Mouse (Mus musculus): ENCODE data around the gene Eef2k. TPM values are rescaled to one million over a fixed set of nuclear protein-coding genes. Genes with fewer than 3 reads are reported as not detected.

Gene Eef2k
- polyA plus RNA-seq, 2 experiments: 13.4 to 30.2 TPM

DNA sequence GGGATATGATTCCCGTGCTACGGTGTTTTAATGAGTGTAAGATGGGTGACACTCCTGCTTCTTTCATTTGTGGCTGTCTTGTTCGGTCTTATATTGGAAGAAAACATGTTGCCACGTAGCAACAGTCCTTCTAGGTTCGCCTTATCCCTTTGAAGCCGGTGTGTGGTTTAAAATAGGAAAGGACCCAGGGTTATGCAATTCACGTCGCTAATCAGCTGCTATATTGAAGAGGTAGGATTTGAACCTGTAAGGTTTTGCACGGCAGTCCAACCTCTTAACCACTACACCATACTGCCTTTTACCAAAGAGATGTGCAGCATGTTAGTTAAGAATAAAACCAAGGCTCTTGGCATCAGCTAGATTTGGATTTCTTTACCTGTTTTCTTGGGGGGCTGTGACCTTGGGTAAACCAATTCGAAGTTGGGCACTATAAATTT, 75.9 kb downstream of the Eef2k start:
- Histone ChIP-seq H3K4me2 (ENCODE audit: low read depth) (peak overlapping the region; percentile 87), H3K36me3 (replicated peaks; ENCODE audit: control insufficient read depth, insufficient read depth, low read depth) (no peaks in the 10 kb centered on the region; the same call in 1 of the 2 replicates), H3K27ac (peak overlapping the region; percentile 75), H3K4me1 (replicated peaks; ENCODE audit: control insufficient read depth in 2 of 2, insufficient read depth in 2 of 2, low read length in 1 of 2) (peaks cover 7 to 8% of the 10 kb centered on the region in 2 experiments; a peak in 2 of 4 replicates), H3K27me3 (ENCODE audit: control insufficient read depth, insufficient read depth, low read length) (no peaks in the 10 kb centered on the region), H3K9ac (replicated peaks) (peak overlapping the region; percentile 86), H3K9me3 (ENCODE audit: control insufficient read depth, low read length) (no peaks in the 10 kb centered on the region), H3K4me3 (ENCODE audit: insufficient read depth in 1 of 2, low read depth in 2 of 2, low read length in 2 of 2) (peak overlapping the region; percentile 73 to 84)
- WGBS (ENCODE audit: insufficient replicate concordance): 4% methylated on average over 10 of the region's 10 CpGs
- peak; percentile 88 to 90 (median 89) for DNase-seq (ENCODE audit: low read depth in 3 of 3, low spot score in 3 of 3)
- ATAC-seq (ENCODE audit: insufficient read depth): peak; percentile 73
- no peak; the same call in 1 of the 2 replicates for TF ChIP-seq CTCF (IDR thresholded peaks at IDR 0.05; ENCODE audit: low read depth)
- TF ChIP-seq EP300 (IDR thresholded peaks at IDR 0.05; ENCODE audit: low read depth): peak; percentile 29; the same call in 1 of the 2 replicates

- WGBS (ENCODE audit: insufficient replicate concordance): 87% methylated on average over 7 of the region's 7 CpGs
- ATAC-seq (ENCODE audit: insufficient read depth): 0 out of 2 replicates have a peak, but pooled peaks have one; percentile 9
Measured at GRCm38 (mm10) chr7:120933110-120933509, 90.5 kb downstream of the Eef2k start.

DNA sequence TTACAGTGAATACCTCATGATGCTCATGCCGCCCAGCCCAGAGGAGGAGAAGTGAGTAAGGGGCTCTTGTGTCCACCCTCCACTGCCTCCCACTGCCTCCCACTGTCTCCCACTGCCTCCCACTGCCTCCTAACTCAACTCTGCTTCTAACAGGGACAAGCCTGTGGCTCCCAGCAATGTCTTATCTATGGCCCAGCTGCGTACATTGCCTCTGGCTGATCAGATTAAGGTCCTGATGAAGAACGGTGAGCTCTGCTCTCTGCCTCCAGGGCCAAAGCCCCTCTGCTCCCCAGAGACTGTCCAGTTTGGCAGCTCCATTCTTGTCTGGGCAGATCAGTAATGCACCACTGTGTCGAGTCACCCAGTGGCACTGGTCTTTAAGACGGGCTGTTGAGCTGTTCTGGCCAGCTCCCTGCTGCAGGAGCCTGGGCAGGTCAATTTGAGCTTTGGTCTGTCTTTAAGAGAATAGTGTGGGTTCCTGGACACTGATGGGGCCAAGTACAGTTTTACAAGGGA, 91.1 kb downstream of the Eef2k start:
- Histone ChIP-seq H3K9ac (replicated peaks) (no peak overlapping the region), H3K27me3 (ENCODE audit: control insufficient read depth, insufficient read depth, low read length) (no peaks in the 10 kb centered on the region), H3K4me1 (replicated peaks; ENCODE audit: control insufficient read depth in 2 of 2, insufficient read depth in 2 of 2, low read length in 1 of 2) (peaks cover 2 to 8% of the 10 kb centered on the region in 2 experiments; a peak in 1 of 4 replicates), H3K9me3 (ENCODE audit: control insufficient read depth, low read length) (no peaks in the 10 kb centered on the region), H3K27ac (no peak overlapping the region; the same call in 1 of the 2 replicates), H3K4me2 (ENCODE audit: low read depth) (no peak overlapping the region), H3K4me3 (ENCODE audit: insufficient read depth in 1 of 2, low read depth in 2 of 2, low read length in 2 of 2) (no peak overlapping the region), H3K36me3 (replicated peaks; ENCODE audit: control insufficient read depth, insufficient read depth, low read depth) (peaks cover 26% of the 10 kb centered on the region)
- peak; percentile 73 for ATAC-seq (ENCODE audit: insufficient read depth)
- TF ChIP-seq CTCF (IDR thresholded peaks at IDR 0.05; ENCODE audit: low read depth) (no peak), EP300 (IDR thresholded peaks at IDR 0.05; ENCODE audit: low read depth) (peak; percentile 70)
- DNase-seq (ENCODE audit: low read depth in 3 of 3, low spot score in 3 of 3): peak; percentile 26 to 37 (median 29)
- 40% methylated on average over 5 of the region's 5 CpGs for WGBS (ENCODE audit: insufficient replicate concordance)

More at GRCm38 (mm10) chr7:120933110-120933509, 90.5 kb downstream of the Eef2k start:
- TF ChIP-seq CTCF (IDR thresholded peaks at IDR 0.05; ENCODE audit: low read depth) (no peak), EP300 (IDR thresholded peaks at IDR 0.05; ENCODE audit: low read depth) (no peak)
- H3K27me3 ChIP-seq (ENCODE audit: control insufficient read depth, insufficient read depth, low read length): no peaks in the 10 kb centered on the region
- H3K4me2 ChIP-seq (ENCODE audit: low read depth): no peak overlapping the region
- no peak for DNase-seq (ENCODE audit: low read depth in 3 of 3, low spot score in 3 of 3)
- H3K27ac ChIP-seq: no peak overlapping the region
- H3K4me3 ChIP-seq (ENCODE audit: insufficient read depth in 1 of 2, low read depth in 2 of 2, low read length in 2 of 2): no peak overlapping the region
- H3K36me3 ChIP-seq (replicated peaks; ENCODE audit: control insufficient read depth, insufficient read depth, low read depth): peaks cover 27% of the 10 kb centered on the region
- H3K9ac ChIP-seq (replicated peaks): 0 out of 2 replicates have a peak overlapping the region, but pooled peaks have one; percentile 16
- H3K4me1 ChIP-seq (replicated peaks; ENCODE audit: control insufficient read depth in 2 of 2, insufficient read depth in 2 of 2, low read length in 1 of 2): peaks cover 2 to 8% of the 10 kb centered on the region in 2 experiments; a peak in 1 of 4 replicates
- H3K9me3 ChIP-seq (ENCODE audit: control insufficient read depth, low read length): no peaks in the 10 kb centered on the region

DNA sequence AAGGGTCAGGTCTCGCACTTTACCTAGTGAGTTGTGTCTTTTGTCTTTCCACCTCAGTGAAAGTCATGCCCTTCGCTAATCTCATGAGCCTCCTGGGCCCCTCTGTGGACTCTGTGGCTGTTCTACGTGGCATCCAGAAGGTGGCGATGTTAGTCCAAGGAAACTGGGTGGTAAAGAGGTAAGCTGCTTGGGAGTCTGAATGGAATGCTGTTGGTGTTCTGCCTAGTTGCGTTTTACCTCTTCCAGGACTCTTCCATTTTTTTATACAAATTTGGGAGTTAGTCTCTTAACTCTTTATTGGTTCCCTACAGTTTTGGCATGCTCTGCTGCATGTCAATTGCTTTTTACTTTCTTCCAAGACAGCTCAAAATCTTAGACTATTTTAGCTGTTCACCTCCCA, 92.1 kb downstream of the Eef2k start:
- WGBS (ENCODE audit: insufficient replicate concordance): 36% methylated on average over 5 of the region's 5 CpGs
- Histone ChIP-seq H3K9me3 (ENCODE audit: control insufficient read depth, low read length) (no peaks in the 10 kb centered on the region), H3K4me2 (ENCODE audit: low read depth) (no peak overlapping the region), H3K36me3 (replicated peaks; ENCODE audit: control insufficient read depth, insufficient read depth, low read depth) (peaks cover 34% of the 10 kb centered on the region), H3K27me3 (ENCODE audit: control insufficient read depth, insufficient read depth, low read length) (no peaks in the 10 kb centered on the region), H3K9ac (replicated peaks) (no peak overlapping the region), H3K4me3 (ENCODE audit: insufficient read depth in 1 of 2, low read depth in 2 of 2, low read length in 2 of 2) (no peak overlapping the region), H3K4me1 (replicated peaks; ENCODE audit: control insufficient read depth in 2 of 2, insufficient read depth in 2 of 2, low read length in 1 of 2) (peaks cover 2 to 8% of the 10 kb centered on the region in 2 experiments; a peak in 1 of 4 replicates), H3K27ac (no peak overlapping the region)
- ATAC-seq (ENCODE audit: insufficient read depth) (peak; percentile 44; the same call in 1 of the 2 replicates), DNase-seq (ENCODE audit: low read depth in 3 of 3, low spot score in 3 of 3) (peak; percentile 56 to 62 (median 57))
- TF ChIP-seq CTCF (IDR thresholded peaks at IDR 0.05; ENCODE audit: low read depth) (peak; percentile 94), EP300 (IDR thresholded peaks at IDR 0.05; ENCODE audit: low read depth) (no peak)

DNA sequence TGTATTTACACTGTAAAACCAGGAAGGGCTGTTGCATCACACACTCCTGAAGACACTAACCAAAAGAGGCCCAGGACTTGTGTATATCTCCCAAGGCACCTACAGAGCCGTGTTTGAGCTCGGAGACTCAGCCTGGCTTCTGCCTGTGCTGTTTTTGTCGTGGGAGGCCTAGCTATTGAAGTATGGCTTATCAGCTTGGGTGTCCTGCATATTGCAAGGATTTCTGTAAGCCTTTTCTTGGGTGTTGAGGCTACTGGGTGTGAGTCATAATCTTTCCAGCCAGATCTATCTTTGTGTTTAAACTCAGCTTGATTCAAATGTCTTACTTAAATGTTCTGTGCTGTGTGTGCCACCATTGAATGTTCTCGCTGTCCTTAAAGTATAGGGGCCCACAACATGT, 93.9 kb downstream of the Eef2k start:
- H3K9me3 ChIP-seq (ENCODE audit: control insufficient read depth, low read length): no peaks in the 10 kb centered on the region
- H3K27ac ChIP-seq: no peak overlapping the region
- TF ChIP-seq CTCF (IDR thresholded peaks at IDR 0.05; ENCODE audit: low read depth): no peak
- no peak for TF ChIP-seq EP300 (IDR thresholded peaks at IDR 0.05; ENCODE audit: low read depth)
- no peak overlapping the region for H3K9ac ChIP-seq (replicated peaks)
- no peak overlapping the region for H3K4me2 ChIP-seq (ENCODE audit: low read depth)
- 66% methylated on average over 4 of the region's 4 CpGs for WGBS (ENCODE audit: insufficient replicate concordance)
- no peak for ATAC-seq (ENCODE audit: insufficient read depth)
- no peaks in the 10 kb centered on the region for H3K27me3 ChIP-seq (ENCODE audit: control insufficient read depth, insufficient read depth, low read length)
- H3K36me3 ChIP-seq (replicated peaks; ENCODE audit: control insufficient read depth, insufficient read depth, low read depth): peaks cover 46% of the 10 kb centered on the region
- no peak for DNase-seq (ENCODE audit: low read depth in 3 of 3, low spot score in 3 of 3)
- no peak overlapping the region for H3K4me3 ChIP-seq (ENCODE audit: insufficient read depth in 1 of 2, low read depth in 2 of 2, low read length in 2 of 2)
- H3K4me1 ChIP-seq (replicated peaks; ENCODE audit: control insufficient read depth in 2 of 2, insufficient read depth in 2 of 2, low read length in 1 of 2): peaks cover 2 to 8% of the 10 kb centered on the region in 2 experiments; a peak in 1 of 4 replicates
